Mouse (Mus musculus) bone marrow macrophage, adult 2 months (primary cell): ENCODE measurements around the gene Man2c1. TPM values are rescaled to one million over a fixed set of nuclear protein-coding genes. Genes with fewer than 3 reads are reported as not detected.

Experiments used
- H3K27ac ChIP-seq: 2 replicates; pipeline ENCODE4 v1.5.1; 2012; ENCODE audit warnings: low read depth, low read length; ENCODE audit not compliant: insufficient read depth
- H3K4me1 ChIP-seq: 2 replicates; pipeline ENCODE4 v1.6.1; 2012; ENCODE audit warnings: low read length; ENCODE audit not compliant: control insufficient read depth, insufficient read depth
- H3K4me3 ChIP-seq: 2 replicates; pipeline ENCODE4 v1.5.1; 2012; ENCODE audit warnings: mild to moderate bottlenecking, low read length, moderate library complexity; ENCODE audit not compliant: insufficient read depth
- CTCF ChIP-seq: IDR thresholded peaks from 2 replicates; pipeline ENCODE4 v1.5.1; 2012; ENCODE audit warnings: low read depth, mild to moderate bottlenecking, low read length, moderate library complexity
- POLR2A ChIP-seq: IDR thresholded peaks from 2 replicates; pipeline ENCODE4 v1.6.1; 2012; ENCODE audit warnings: mild to moderate bottlenecking, low read depth, low read length, borderline replicate concordance
- polyA plus RNA-seq: library from polyadenylated mRNA; stranded (reverse); fragments of >200 nt; gene quantifications from 2 replicates; pipeline ENCODE4 v1.2.4, GENCODE M21; 2012; ENCODE audit not compliant: missing spikeins, insufficient read depth, insufficient read length

Man2c1 gene
- polyA plus RNA-seq, 1 experiment, result 83.8 TPM

GRCm38 (mm10) chr9:57141417-57142353 is 11.2 kb downstream of the Man2c1 start:
- peak overlapping the region; percentile 17 for H3K27ac ChIP-seq
- peaks cover 16% of the 10 kb centered on the region for H3K4me1 ChIP-seq
- TF ChIP-seq POLR2A (no peak), CTCF (no peak)
- H3K4me3 ChIP-seq, result no peak overlapping the region

DNA sequence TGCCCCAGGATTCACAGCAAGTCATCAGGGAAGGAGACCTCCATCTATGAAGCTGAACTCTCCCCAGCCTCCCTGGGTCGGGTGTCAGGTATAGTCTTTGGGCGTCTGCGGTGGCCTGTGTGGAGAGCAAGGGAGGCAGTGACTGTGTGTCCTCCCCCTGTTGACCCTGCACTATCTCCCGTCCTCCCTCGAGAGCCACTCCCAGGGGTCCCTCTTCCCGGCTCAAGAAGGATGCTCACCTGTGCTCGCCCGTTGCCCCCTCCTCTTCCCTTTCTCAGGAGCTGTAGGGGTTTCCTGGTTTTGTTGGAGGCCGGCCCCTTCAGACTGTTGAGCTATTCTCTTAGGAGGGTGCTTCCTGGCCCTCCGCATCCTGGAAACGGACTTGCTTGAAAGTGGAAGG is 12.7 kb downstream of the Man2c1 start:
- Histone ChIP-seq H3K4me3 (no peak overlapping the region), H3K27ac (no peak overlapping the region), H3K4me1 (peaks cover 22% of the 10 kb centered on the region)
- TF ChIP-seq POLR2A, result no peak
- no peak for TF ChIP-seq CTCF

GRCm38 (mm10) chr9:57144830-57145229 is 14.3 kb downstream of the Man2c1 start:
- Histone ChIP-seq H3K4me1 (peaks cover 27% of the 10 kb centered on the region), H3K27ac (no peak overlapping the region), H3K4me3 (no peak overlapping the region)
- TF ChIP-seq CTCF, result no peak
- TF ChIP-seq POLR2A, result no peak

DNA sequence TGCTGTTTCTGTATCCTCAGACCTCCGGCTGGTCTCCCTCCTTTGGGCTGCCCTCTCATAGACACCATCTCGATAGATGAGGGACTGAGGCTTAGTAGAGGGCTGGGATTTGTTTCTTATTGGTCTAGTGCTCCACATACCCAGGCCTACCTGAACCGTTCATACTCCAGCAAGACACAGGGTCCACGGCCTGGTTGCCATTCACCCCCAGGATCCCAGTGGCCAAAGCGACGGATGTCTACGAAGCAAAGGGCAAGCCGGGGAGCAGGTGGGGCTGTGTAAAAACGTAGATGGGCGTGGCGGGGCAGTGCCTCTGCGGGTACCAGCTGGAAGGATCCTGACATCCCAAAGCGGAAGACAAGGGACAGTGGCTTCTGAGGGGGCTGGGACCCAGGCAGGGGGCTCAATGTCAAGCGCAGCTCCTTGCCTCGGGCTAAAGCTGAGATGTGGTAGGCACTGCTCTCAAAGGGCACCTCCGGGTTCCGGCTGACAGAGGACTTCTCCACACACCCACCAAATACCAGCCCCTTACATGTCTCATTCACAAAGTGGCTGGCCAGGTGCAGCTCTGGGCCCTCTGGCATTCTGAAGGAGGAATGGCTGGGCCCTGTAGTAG is 16.1 kb downstream of the Man2c1 start:
- H3K4me1 ChIP-seq, result peaks cover 23% of the 10 kb centered on the region
- H3K4me3 ChIP-seq, result peak overlapping the region; percentile 73; the same call in 1 of the 2 replicates
- H3K27ac ChIP-seq, result no peak overlapping the region
- no peak for TF ChIP-seq CTCF
- no peak for TF ChIP-seq POLR2A

GRCm38 (mm10) chr9:57147205-57148143 is 17.0 kb downstream of the Man2c1 start:
- peak overlapping the region; percentile 73 for H3K4me3 ChIP-seq
- TF ChIP-seq POLR2A (no peak), CTCF (no peak)
- H3K27ac ChIP-seq, result peak overlapping the region; percentile 51
- peaks cover 15% of the 10 kb centered on the region for H3K4me1 ChIP-seq

GRCm38 (mm10) chr9:57148144-57148878 is 17.8 kb downstream of the Man2c1 start, which contains the start of gene Neil1:
Neil1 (minus strand) TSS chr9:57148305.
- Histone ChIP-seq H3K27ac (peak within 1 kb of the TSS; percentile 76), H3K4me3 (peak within 1 kb of the TSS; percentile 73), H3K4me1 (peaks cover 11% of the 10 kb centered on the region)
- no peak for TF ChIP-seq CTCF
- TF ChIP-seq POLR2A, result no peak; the same call in 1 of the 2 replicates

GRCm38 (mm10) chr9:57149021-57149420 is 18.5 kb downstream of the Man2c1 start:
- Histone ChIP-seq H3K4me3 (peak overlapping the region; percentile 73; the same call in 1 of the 2 replicates), H3K27ac (no peak overlapping the region), H3K4me1 (peaks cover 11% of the 10 kb centered on the region)
- TF ChIP-seq CTCF, result no peak
- no peak for TF ChIP-seq POLR2A

DNA sequence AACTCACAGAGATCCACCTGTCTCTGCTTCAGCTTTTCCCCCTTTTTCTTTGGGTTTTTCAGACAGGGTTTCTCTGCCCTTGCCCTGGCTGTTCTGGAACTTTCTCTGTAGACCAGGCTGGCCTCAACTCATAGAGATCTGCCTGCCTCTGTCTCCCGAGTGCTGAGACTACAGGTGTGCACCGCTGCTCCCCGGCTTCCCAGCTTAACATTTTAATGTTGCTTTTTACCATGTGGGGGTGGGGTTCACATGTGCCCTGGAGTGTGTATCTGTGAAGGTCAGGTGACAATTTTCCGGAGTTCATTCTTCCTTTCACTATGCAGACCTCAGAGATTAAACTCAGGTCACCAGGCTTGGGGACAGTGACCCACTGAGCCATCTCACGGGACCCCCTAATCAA is 19.7 kb downstream of the Man2c1 start:
- no peak overlapping the region for H3K4me3 ChIP-seq
- TF ChIP-seq CTCF (no peak), POLR2A (no peak)
- peaks cover 11% of the 10 kb centered on the region for H3K4me1 ChIP-seq
- no peak overlapping the region for H3K27ac ChIP-seq

DNA sequence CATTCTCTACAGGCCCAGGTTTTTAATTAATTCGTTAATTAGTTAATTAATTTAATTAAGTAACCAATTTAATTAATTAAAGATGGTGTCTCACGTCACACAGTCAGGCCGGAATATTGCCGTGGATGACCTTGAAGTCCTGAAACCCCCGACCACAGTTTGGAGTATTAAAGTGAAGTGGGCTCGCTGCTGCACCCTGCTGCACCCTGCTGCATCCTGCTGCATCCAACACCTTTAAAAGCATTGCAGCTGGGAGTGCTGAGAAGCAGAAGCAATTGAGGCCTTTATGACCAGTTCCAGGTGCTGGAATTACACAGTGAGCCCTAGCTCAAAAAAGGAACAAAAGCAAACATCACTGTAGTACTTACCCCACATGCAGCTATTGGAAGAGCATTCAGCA is 21.8 kb downstream of the Man2c1 start:
- TF ChIP-seq CTCF, result no peak
- TF ChIP-seq POLR2A, result no peak
- Histone ChIP-seq H3K4me1 (peaks cover 13% of the 10 kb centered on the region), H3K4me3 (no peak overlapping the region), H3K27ac (no peak overlapping the region)
